Mouse (Mus musculus): ENCODE results near the gene Wfdc21. TPM values are rescaled to one million over a fixed set of nuclear protein-coding genes. Genes with fewer than 3 reads are reported as not detected.

The Wfdc21 gene
- total RNA-seq, 2 experiments from 2014 or later, result 3.4 TPM; not detected in 1

Other genes with a start within 250 kb of the Wfdc21 start
- gene Heatr9, start 224.8 kb upstream of the Wfdc21 start, total RNA-seq (2021), result not detected
- gene Ccl5, start 216.4 kb upstream of the Wfdc21 start, total RNA-seq (2021), result not detected
- gene Ccl9, start 168.3 kb upstream of the Wfdc21 start, total RNA-seq (2021), result 1 to 10 TPM; 4.0 to 5.0 TPM
- gene Ccl6, start 153.9 kb upstream of the Wfdc21 start, total RNA-seq (2021), result 1 to 10 TPM; 4.7 to 8.4 TPM
- not detected for gene Rpl9-ps1, start 101.3 kb upstream of the Wfdc21 start, total RNA-seq (2021)
- gene Ccl3, start 97.6 kb upstream of the Wfdc21 start, total RNA-seq (2021), result not detected
- not detected for gene Ccl4, start 84.4 kb upstream of the Wfdc21 start, total RNA-seq (2021)
- gene Wfdc17, start 42.9 kb upstream of the Wfdc21 start, total RNA-seq (2021), result 1 to 10 TPM; 1.2 to 1.9 TPM
- not detected for gene Wfdc18, start 37.9 kb upstream of the Wfdc21 start, total RNA-seq (2021)
- gene Heatr6, start 6.8 kb downstream of the Wfdc21 start, total RNA-seq (2021), result 1 to 10 TPM; 6.4 to 7.4 TPM
- gene Hnf1b, start 103.1 kb downstream of the Wfdc21 start, total RNA-seq (2021), result not detected
- gene Ddx52, start 195.1 kb downstream of the Wfdc21 start, total RNA-seq (2021), result 1 to 10 TPM; 8.6 to 8.7 TPM
- 10 to 100 TPM; 30.5 to 32.3 TPM for gene Synrg, start 217.5 kb downstream of the Wfdc21 start, total RNA-seq (2021)